Mouse (Mus musculus) kidney, adult 18-20 months (tissue): ENCODE results near the gene Tbccd1.
A peak's percentile ranks its signal among the peaks of the same experiment; 100 is the strongest.

ENCODE experiments used
- DNase-seq: peaks from one replicate; pipeline ENCODE4 v3.0.0; 2021

The Tbccd1 gene

GRCm38 (mm10) chr16:22852709-22853108 is 4.8 kb downstream of the Tbccd1 start:
- no peak for DNase-seq

GRCm38 (mm10) chr16:22848331-22848730 is 9.1 kb downstream of the Tbccd1 start:
- DNase-seq: no peak

- no peak for DNase-seq
Measured at GRCm38 (mm10) chr16:22847686-22848085, 9.8 kb downstream of the Tbccd1 start.

GRCm38 (mm10) chr16:22845481-22845880 is 12.0 kb downstream of the Tbccd1 start:
- peak; percentile 31 for DNase-seq

GRCm38 (mm10) chr16:22844834-22845233 is 12.6 kb downstream of the Tbccd1 start:
- no peak for DNase-seq

GRCm38 (mm10) chr16:22844061-22844801 is 13.2 kb downstream of the Tbccd1 start:
- peak; percentile 86 for DNase-seq

- DNase-seq: no peak
Measured at GRCm38 (mm10) chr16:22842871-22843270, 14.6 kb downstream of the Tbccd1 start.

- no peak for DNase-seq
Measured at GRCm38 (mm10) chr16:22839146-22839857, 18.2 kb downstream of the Tbccd1 start.

- no peak for DNase-seq
Measured at GRCm38 (mm10) chr16:22832932-22833525, 24.4 kb downstream of the Tbccd1 start.

- DNase-seq: no peak
Measured at GRCm38 (mm10) chr16:22820731-22821130, 36.7 kb downstream of the Tbccd1 start.

GRCm38 (mm10) chr16:22811477-22811876 is 46.0 kb downstream of the Tbccd1 start, which contains the start of gene Crygs:
TSS of gene Crygs (minus strand) at chr16:22811577.
- no peak for DNase-seq

- peak; percentile 62 for DNase-seq
Measured at GRCm38 (mm10) chr16:22807468-22808070, 49.9 kb downstream of the Tbccd1 start.

GRCm38 (mm10) chr16:22802786-22803185 is 54.7 kb downstream of the Tbccd1 start:
- no peak for DNase-seq

GRCm38 (mm10) chr16:22800849-22801109 is 56.7 kb downstream of the Tbccd1 start:
- no peak for DNase-seq

- DNase-seq: no peak
Measured at GRCm38 (mm10) chr16:22800026-22800848, 57.2 kb downstream of the Tbccd1 start.

GRCm38 (mm10) chr16:22798520-22798919 is 58.9 kb downstream of the Tbccd1 start:
- no peak for DNase-seq

GRCm38 (mm10) chr16:22797521-22797920 is 59.9 kb downstream of the Tbccd1 start:
- DNase-seq: no peak

- DNase-seq: peak; percentile 40
Measured at GRCm38 (mm10) chr16:22795497-22795896, 62.0 kb downstream of the Tbccd1 start.

- no peak for DNase-seq
Measured at GRCm38 (mm10) chr16:22791235-22791634, 66.2 kb downstream of the Tbccd1 start.

GRCm38 (mm10) chr16:22789908-22790367 is 67.5 kb downstream of the Tbccd1 start:
- DNase-seq: no peak

GRCm38 (mm10) chr16:22782686-22783085 is 74.8 kb downstream of the Tbccd1 start:
- no peak for DNase-seq

GRCm38 (mm10) chr16:22779228-22779835 is 78.1 kb downstream of the Tbccd1 start:
- DNase-seq: no peak
